Mouse (Mus musculus) left cerebral cortex, adult 8-10 months (tissue): ENCODE measurements at regions not wholly inside any gene's neighbourhood (a gene's known extent, or its start where the extent isn't known, plus 50 kb on each side); places are given as distances from the start of the nearest gene placed in this dataset.
"Not testable (repeated sequence)": the region's sequence is repeated elsewhere in the genome, so short reads cannot be mapped to it uniquely, and the experiment has no call there.

Source experiments
- DNase-seq, 2 experiments: peaks; one replicate each; pipeline ENCODE4 v3.0.0; 2022; ENCODE audit warnings: low spot score in 2 of 2

DNA sequence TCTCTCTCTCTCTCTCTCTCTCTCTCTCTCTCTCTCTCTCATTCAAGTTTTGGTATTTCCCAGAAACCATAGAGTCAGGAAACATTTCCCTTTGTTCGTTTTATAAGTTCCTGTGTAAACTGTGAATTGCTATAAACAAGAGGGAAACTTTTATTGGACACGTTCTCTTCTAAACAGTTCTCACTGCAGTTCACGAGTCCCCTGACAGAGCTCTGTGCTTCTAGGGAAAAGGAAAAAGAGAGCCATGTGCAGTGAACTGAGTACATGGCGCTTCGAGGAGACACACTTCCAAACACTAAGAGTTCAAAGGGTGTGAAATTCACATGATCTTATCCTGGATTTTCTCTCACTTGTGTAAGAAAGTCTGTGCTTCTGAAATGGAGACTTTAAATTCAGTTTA lies 84.5 kb upstream of the Tars start:
- DNase-seq: no peak

- DNase-seq: no peak
These were observed 79.9 kb upstream of the Tars start for GRCm38 (mm10) chr15:11479166-11479944.

DNA sequence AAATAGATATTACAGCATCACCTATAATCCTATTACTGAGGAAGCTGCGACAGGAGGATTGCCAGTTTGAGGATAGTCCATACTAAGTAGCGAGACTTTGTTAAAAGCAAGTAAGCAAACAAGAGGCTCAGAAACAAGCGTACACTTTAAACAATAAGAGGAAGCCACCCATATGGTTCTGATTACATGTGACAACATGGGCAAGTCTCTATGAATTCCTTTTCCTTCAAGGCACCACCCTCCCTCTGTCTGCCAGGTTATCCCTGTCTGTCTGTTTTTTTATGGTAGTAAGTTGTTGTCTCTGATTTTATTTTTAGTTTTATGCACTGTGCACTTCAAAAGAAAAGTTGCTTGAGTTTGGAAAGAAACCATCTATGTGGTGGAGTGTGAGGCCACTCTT lies 76.8 kb upstream of the Tars start:
- DNase-seq: no peak

DNA sequence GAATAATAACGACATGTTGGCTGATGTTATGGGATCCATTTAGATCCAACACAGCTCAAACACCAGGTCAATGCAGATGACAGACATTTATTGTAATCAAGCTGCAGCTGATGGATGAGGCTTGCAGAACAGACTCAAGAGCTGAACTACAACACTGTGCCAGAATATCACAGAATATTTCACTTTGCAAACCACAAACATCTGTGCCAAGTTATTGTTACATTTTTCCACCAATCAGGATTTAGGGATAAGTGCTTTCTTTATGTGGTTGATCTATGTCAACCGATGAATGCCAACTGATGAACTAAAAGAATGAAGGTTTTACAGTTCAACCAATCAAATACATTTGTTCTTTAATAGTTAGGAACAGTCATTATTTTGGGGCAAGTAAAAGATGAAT lies 63.9 kb upstream of the Tars start:
- no peak for DNase-seq

DNA sequence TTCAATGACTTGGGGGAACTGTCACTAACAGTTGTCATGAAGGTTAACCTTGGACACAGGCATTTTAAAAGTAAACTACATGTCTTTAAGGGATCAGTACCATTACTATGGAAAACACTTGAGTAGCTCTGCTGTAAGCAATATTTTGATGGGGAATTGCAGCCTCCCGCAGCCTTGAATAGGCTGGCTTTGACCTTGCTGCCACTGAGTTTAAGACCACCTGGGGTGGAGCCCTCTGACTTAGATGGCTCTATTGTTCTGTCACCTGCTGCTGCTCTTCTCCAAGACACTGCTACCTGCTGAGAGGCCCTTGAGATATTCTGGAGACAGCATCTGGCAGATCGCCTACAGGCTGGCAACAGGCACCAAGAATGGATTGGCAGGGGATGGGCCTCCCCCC lies 62.1 kb upstream of the Tars start:
- not testable (repeated sequence) for DNase-seq

DNA sequence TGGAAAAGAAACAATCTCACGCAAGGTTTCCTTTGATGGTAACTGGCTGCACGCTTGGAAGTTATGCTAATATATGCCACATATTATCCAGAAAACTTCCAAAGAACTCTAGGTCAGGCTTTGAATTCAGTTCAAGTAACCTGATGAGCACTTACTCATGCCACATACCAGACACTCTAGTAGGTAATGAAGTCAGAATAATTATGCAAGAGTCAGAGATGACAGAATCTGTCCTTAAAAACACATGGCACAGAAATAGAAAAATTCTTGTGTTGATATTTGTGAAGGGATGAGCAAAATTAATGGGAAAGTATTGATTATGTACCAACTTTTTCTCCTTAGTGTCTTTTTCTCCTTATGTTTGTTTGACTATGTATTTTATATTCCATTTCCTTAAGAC lies 59.8 kb upstream of the Tars start:
- DNase-seq: no peak

GRCm38 (mm10) chr15:11457278-11457677 lies 57.8 kb upstream of the Tars start:
- DNase-seq: no peak

DNA sequence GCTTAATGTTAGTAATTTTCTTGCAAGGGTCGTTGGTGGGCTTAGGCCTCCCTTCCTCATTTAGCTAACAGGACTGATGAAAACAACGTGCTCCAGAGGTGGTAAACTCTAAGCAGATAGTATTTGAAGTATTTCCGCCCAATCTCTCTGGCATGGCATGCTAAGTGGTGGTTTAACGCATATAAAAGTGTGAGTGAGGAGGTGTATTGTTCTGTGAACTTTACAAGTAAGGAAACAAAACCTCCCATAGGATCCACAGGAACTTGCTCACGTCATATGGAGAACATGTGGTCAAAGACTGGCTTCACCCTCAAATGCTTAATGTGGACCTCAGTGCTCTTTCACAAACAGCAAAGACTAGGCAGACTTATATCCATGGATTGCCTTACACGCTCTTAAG lies 56.5 kb upstream of the Tars start:
- no peak for DNase-seq

GRCm38 (mm10) chr15:11455366-11455785 lies 55.9 kb upstream of the Tars start:
- no peak for DNase-seq

DNA sequence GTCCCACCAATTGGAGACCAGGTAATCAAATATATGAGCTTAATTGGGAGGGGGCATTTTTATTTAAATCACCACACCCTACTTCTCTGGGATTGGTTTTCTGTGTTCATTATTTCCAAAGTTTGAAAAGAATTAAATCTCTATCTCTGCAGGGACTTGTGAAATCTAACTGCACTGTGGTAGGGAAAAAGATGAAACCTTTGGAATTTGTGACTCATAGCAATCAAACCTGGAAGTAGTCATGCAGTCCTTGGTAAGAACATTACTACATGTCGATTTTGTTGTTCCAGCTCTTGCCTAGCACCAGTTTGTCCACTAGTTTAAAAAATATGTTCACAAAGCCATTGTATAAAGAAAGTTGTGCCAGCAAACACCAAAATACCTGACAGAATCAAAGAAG lies 54.5 kb upstream of the Tars start:
- DNase-seq: no peak

DNA sequence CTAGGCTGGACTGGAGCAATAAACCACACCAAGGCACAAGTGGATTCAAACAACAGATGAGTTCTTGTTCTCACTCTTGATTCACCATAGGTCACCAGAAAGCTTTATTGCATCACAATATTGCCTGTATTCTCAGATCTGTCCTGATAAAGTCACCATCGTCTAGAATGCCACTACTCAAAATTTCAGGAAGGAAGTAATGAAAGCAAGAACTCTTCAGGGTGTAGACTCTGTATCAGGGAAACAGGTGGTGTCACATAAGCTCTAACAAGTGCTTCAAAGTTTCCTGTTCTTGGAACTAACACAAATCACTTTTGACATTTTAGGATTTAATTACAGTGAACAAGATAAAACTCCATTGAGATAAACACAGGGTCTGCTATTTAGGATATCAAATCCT lies 52.2 kb upstream of the Tars start:
- DNase-seq: no peak
